Mouse (Mus musculus) CD4-positive, CD25-positive, alpha-beta regulatory T cell, adult 4 months (primary cell): ENCODE data around the gene Ctsa. TPM values are rescaled to one million over a fixed set of nuclear protein-coding genes. Genes with fewer than 3 reads are reported as not detected.

Experiments
- ATAC-seq: one replicate; pipeline ENCODE4 v1.8.0; 2017
- polyA plus RNA-seq, 2 experiments: library from polyadenylated mRNA; unstranded; fragments of 100-300 nt; shearing (Covaris generic); gene quantifications; one replicate each; pipeline ENCODE4 v1.2.1; 2017

The Ctsa gene
- 100 to 1,000 TPM; 211 to 247 TPM for polyA plus RNA-seq

GRCm38 (mm10) chr2:164832748-164833301 is at the start of gene Ctsa:
TSS of gene Ctsa (plus strand) at chr2:164832873.
- ATAC-seq, result peak; percentile 89

GRCm38 (mm10) chr2:164783926-164784581 is 48.6 kb upstream of the Ctsa start:
- no peak for ATAC-seq

- no peak for ATAC-seq
Measured at GRCm38 (mm10) chr2:164784869-164785420, 47.7 kb upstream of the Ctsa start.

- ATAC-seq, result peak; percentile 80
Measured at GRCm38 (mm10) chr2:164785481-164786387, 46.9 kb upstream of the Ctsa start, which contains the start of gene Snx21. TSS of gene Snx21 (plus strand) at chr2:164785823.

GRCm38 (mm10) chr2:164786388-164786885 is 46.2 kb upstream of the Ctsa start:
- ATAC-seq, result peak; percentile 9

- no peak for ATAC-seq
Measured at GRCm38 (mm10) chr2:164787032-164787431, 45.6 kb upstream of the Ctsa start.

- ATAC-seq, result no peak
Measured at GRCm38 (mm10) chr2:164787779-164788178, 44.9 kb upstream of the Ctsa start.

GRCm38 (mm10) chr2:164788411-164788810 is 44.3 kb upstream of the Ctsa start:
- ATAC-seq, result no peak

- no peak for ATAC-seq
Measured at GRCm38 (mm10) chr2:164790451-164790850, 42.2 kb upstream of the Ctsa start.

- no peak for ATAC-seq
Measured at GRCm38 (mm10) chr2:164791841-164792261, 40.8 kb upstream of the Ctsa start.

GRCm38 (mm10) chr2:164792400-164793190 is 40.1 kb upstream of the Ctsa start:
- no peak for ATAC-seq

GRCm38 (mm10) chr2:164793236-164793635 is 39.4 kb upstream of the Ctsa start:
- ATAC-seq, result no peak

- no peak for ATAC-seq
Measured at GRCm38 (mm10) chr2:164793772-164794171, 38.9 kb upstream of the Ctsa start.

GRCm38 (mm10) chr2:164794293-164794692 is 38.4 kb upstream of the Ctsa start:
- peak; percentile 79 for ATAC-seq

- ATAC-seq, result no peak
Measured at GRCm38 (mm10) chr2:164795868-164796267, 36.8 kb upstream of the Ctsa start.

GRCm38 (mm10) chr2:164798554-164798953 is 34.1 kb upstream of the Ctsa start:
- ATAC-seq, result peak; percentile 48

GRCm38 (mm10) chr2:164800252-164801004 is 32.2 kb upstream of the Ctsa start:
- no peak for ATAC-seq

GRCm38 (mm10) chr2:164803201-164803920 is 29.3 kb upstream of the Ctsa start:
- ATAC-seq, result no peak

- no peak for ATAC-seq
Measured at GRCm38 (mm10) chr2:164803921-164804313, 28.8 kb upstream of the Ctsa start.

- peak; percentile 97 for ATAC-seq
Measured at GRCm38 (mm10) chr2:164804533-164805331, 27.9 kb upstream of the Ctsa start, which contains the start of the genes Acot8 and Zswim3. TSS of gene Acot8 (minus strand) at chr2:164804882. TSS of gene Zswim3 (plus strand) at chr2:164805098.
